ENCODE assay signal across 20 mouse cellular contexts in genomic region chr12:99610069-99610815, GRCm38 (mm10). TPM values are rescaled to one million over a fixed set of nuclear protein-coding genes. Genes with fewer than 3 reads are reported as not detected.
DNase-seq lines count a peak whose midpoint lies in the region; ATAC-seq lines count a peak whose summit lies in the region.
"Had no signal": no experiment of that assay in that cellular context is flagged by ENCODE, and none has a peak within 500 bp of the region (broad histone marks: within the 10 kb centered on the region; RNA-seq: fewer than 3 reads in every experiment).

No protein-coding gene starts in this region.

- H3K9me3 ChIP-seq in heart, embryonic 13.5 days, result no peaks in the 10 kb centered on the region
- H3K9me3 ChIP-seq in heart, embryonic 16.5 days (replicated peaks; ENCODE audit: control insufficient read depth, low read length), result no peaks in the 10 kb centered on the region
- H3K9me3 ChIP-seq in limb, embryonic 10.5 days (replicated peaks), result no peaks in the 10 kb centered on the region
- H3K9me3 ChIP-seq: embryonic facial prominence, embryonic 13.5 days; midbrain, embryonic 15.5 days had no signal

- H3K4me2 ChIP-seq in heart, embryonic 13.5 days, result no peak overlapping the region
- H3K4me2 ChIP-seq in heart, embryonic 16.5 days (ENCODE audit: low read depth, low read length), result no peak overlapping the region
- H3K4me2 ChIP-seq: embryonic facial prominence, embryonic 13.5 days; liver, embryonic 11.5 days; midbrain, embryonic 15.5 days had no signal

- H3K4me1 ChIP-seq in heart, embryonic 13.5 days, result peaks cover 19% of the 10 kb centered on the region
- peaks cover 8% of the 10 kb centered on the region; the same call in 1 of the 2 replicates for H3K4me1 ChIP-seq in heart, embryonic 16.5 days (ENCODE audit: control insufficient read depth, insufficient read depth, low read length)
- H3K4me1 ChIP-seq in limb, embryonic 10.5 days, result no peaks in the 10 kb centered on the region

- ATAC-seq in heart, embryonic 13.5 days (ENCODE audit: extremely low read depth, insufficient number of reproducible peaks, low FRiP score, low TSS enrichment), result no peak
- no peak for ATAC-seq in heart, embryonic 16.5 days (replicated peaks; ENCODE audit: extremely low read depth, insufficient read depth, low FRiP score)
- ATAC-seq: forebrain, embryonic 14.5 days; midbrain, embryonic 15.5 days had no signal

- no peak for DNase-seq in heart, adult 9 months (ENCODE audit: low spot score in 2 of 2)
- peak; percentile 81 for DNase-seq in A20 (ENCODE audit: low read depth, low spot score)
- DNase-seq in CD4-positive helper T cell, adult 2 months (ENCODE audit: low read depth, low spot score), result peak; percentile 66
- no peak for DNase-seq in retina, embryonic 14.5 days (ENCODE audit: low spot score)
- DNase-seq in limb, embryonic 10.5 days (ENCODE audit: low spot score), result no peak
- no peak for DNase-seq in adrenal gland, postnatal 14 days
- DNase-seq: cerebellum, adult 9-11 months; kidney, adult 9 months; kidney, postnatal 25 days; left cerebral cortex, postnatal 4 days; lung, postnatal 14 days; retina, postnatal 1 day had no signal

- H3K27me3 ChIP-seq in heart, embryonic 13.5 days (replicated peaks), result no peaks in the 10 kb centered on the region
- H3K27me3 ChIP-seq in heart, embryonic 16.5 days (ENCODE audit: control insufficient read depth, insufficient read depth, low read length), result no peaks in the 10 kb centered on the region
- H3K27me3 ChIP-seq in limb, embryonic 10.5 days (ENCODE audit: low read depth, poor library complexity, severe bottlenecking), result no peaks in the 10 kb centered on the region
- H3K27me3 ChIP-seq: embryonic facial prominence, embryonic 13.5 days; midbrain, embryonic 15.5 days had no signal

- no peaks in the 10 kb centered on the region for H3K36me3 ChIP-seq in heart, embryonic 13.5 days
- H3K36me3 ChIP-seq in heart, embryonic 16.5 days (ENCODE audit: control insufficient read depth, insufficient read depth), result no peaks in the 10 kb centered on the region
- no peaks in the 10 kb centered on the region for H3K36me3 ChIP-seq in limb, embryonic 10.5 days
- H3K36me3 ChIP-seq: embryonic facial prominence, embryonic 13.5 days; midbrain, embryonic 15.5 days had no signal

- no peak overlapping the region for H3K9ac ChIP-seq in heart, embryonic 13.5 days
- no peak overlapping the region for H3K9ac ChIP-seq in heart, embryonic 16.5 days (ENCODE audit: low read length)
- H3K9ac ChIP-seq: embryonic facial prominence, embryonic 13.5 days; midbrain, embryonic 15.5 days had no signal

- peak overlapping the region; percentile 68 for H3K27ac ChIP-seq in heart, embryonic 13.5 days (replicated peaks)
- peak overlapping the region; percentile 75 for H3K27ac ChIP-seq in heart, embryonic 16.5 days (ENCODE audit: low read length)
- no peak overlapping the region for H3K27ac ChIP-seq in limb, embryonic 10.5 days
- H3K27ac ChIP-seq: embryonic facial prominence, embryonic 13.5 days; left cerebral cortex, adult 2 months; midbrain, embryonic 15.5 days had no signal

- WGBS in heart, embryonic 13.5 days, result 81% methylated on average over 16 of the region's 16 CpGs
- WGBS in heart, embryonic 16.5 days, result 82% methylated on average over 16 of the region's 16 CpGs
- 94% methylated on average over 16 of the region's 16 CpGs for WGBS in limb, embryonic 10.5 days

- H3K4me3 ChIP-seq in heart, embryonic 13.5 days, result no peak overlapping the region
- no peak overlapping the region for H3K4me3 ChIP-seq in heart, embryonic 16.5 days (ENCODE audit: low read length)
- no peak overlapping the region for H3K4me3 ChIP-seq in limb, embryonic 10.5 days
- H3K4me3 ChIP-seq: embryonic facial prominence, embryonic 13.5 days; left cerebral cortex, adult 2 months; megakaryocyte, embryonic 14.5 days; midbrain, embryonic 15.5 days had no signal

RNA-seq across cellular contexts. Expression of gene Foxn3, which starts 46.9 kb away (rescaled TPM):
- 51.9 and 58.9 TPM in 2 replicates for polyA plus RNA-seq in heart, embryonic 13.5 days (2015; fragmentation: Nextera tagmentation; extraction: Ambion mirVana)
- 52.1 and 57.2 TPM in 2 replicates for polyA plus RNA-seq in heart, embryonic 16.5 days (2015; fragmentation: Nextera tagmentation; extraction: Ambion mirVana)
- 57.6 and 68.8 TPM in 2 replicates for polyA plus RNA-seq in limb, embryonic 10.5 days (2016; fragmentation: Nextera tagmentation; extraction: Ambion mirVana)
- total RNA-seq in adrenal gland, postnatal 14 days (2021), result 68.9 and 85.7 TPM in 2 replicates

Comparison
In these comparisons a context has a peak if more than half of its experiments do, and no peak if none do; other contexts are left out.
1. DNase-seq: peak in A20 (single experiment) and CD4-positive helper T cell, adult 2 months (single experiment); none in heart, adult 9 months (0 of 2), retina, embryonic 14.5 days (single experiment), limb, embryonic 10.5 days (single experiment) and adrenal gland, postnatal 14 days (single experiment).